ENCODE assay signal across 12 mouse cellular contexts in genomic region chr13:107457270-107457669, GRCm38 (mm10).
"Had no signal": no experiment of that assay in that cellular context is flagged by ENCODE, and none has a peak within 500 bp of the region (broad histone marks: within the 10 kb centered on the region; RNA-seq: fewer than 3 reads in every experiment).

No protein-coding gene starts in this region.

- DNase-seq: retina, postnatal 1 day; right cerebral cortex, adult 18-20 months; right cerebral cortex, postnatal 14 days; right cerebral cortex, postnatal 25 days; right cerebral cortex, postnatal 4 days; spleen, adult 18-20 months; thymus, adult 18-20 months; thymus, adult 2 months; thymus, postnatal 14 days; thymus, postnatal 25 days; thymus, postnatal 36 days; thymus, postnatal 4 days had no signal
